Mouse (Mus musculus): ENCODE results near the gene Slco3a1. TPM values are rescaled to one million over a fixed set of nuclear protein-coding genes. Genes with fewer than 3 reads are reported as not detected.

Slco3a1 gene
- polyA plus RNA-seq, 1 experiment from 2014 or later, result 10.4 TPM

GRCm38 (mm10) chr7:74347026-74347425, 207.6 kb downstream of the Slco3a1 start:
- Histone ChIP-seq H3K9me3 (ENCODE audit: control insufficient read depth, low read length) (no peaks in the 10 kb centered on the region), H3K27ac (ENCODE audit: low read depth, low read length) (no peak overlapping the region), H3K4me2 (replicated peaks; ENCODE audit: low read depth, low read length) (no peak overlapping the region), H3K4me1 (replicated peaks; ENCODE audit: control insufficient read depth, insufficient read depth, low read length) (no peaks in the 10 kb centered on the region), H3K27me3 (ENCODE audit: control insufficient read depth, insufficient read depth, low read length) (no peaks in the 10 kb centered on the region), H3K4me3 (ENCODE audit: low read depth, low read length) (no peak overlapping the region), H3K9ac (ENCODE audit: low read depth, low read length) (no peak overlapping the region), H3K36me3 (ENCODE audit: control insufficient read depth, insufficient read depth, low read length) (no peaks in the 10 kb centered on the region)
- DNase-seq (ENCODE audit: low spot score), result no peak
- ATAC-seq (ENCODE audit: low FRiP score), result no peak
- WGBS, result 83% methylated on average over 9 of the region's 9 CpGs

GRCm38 (mm10) chr7:74346451-74346850, 208.1 kb downstream of the Slco3a1 start:
- Histone ChIP-seq H3K27me3 (ENCODE audit: control insufficient read depth, insufficient read depth, low read length) (no peaks in the 10 kb centered on the region), H3K9ac (ENCODE audit: low read depth, low read length) (no peak overlapping the region), H3K36me3 (ENCODE audit: control insufficient read depth, insufficient read depth, low read length) (no peaks in the 10 kb centered on the region), H3K9me3 (ENCODE audit: control insufficient read depth, low read length) (no peaks in the 10 kb centered on the region), H3K4me3 (ENCODE audit: low read depth, low read length) (no peak overlapping the region), H3K4me1 (replicated peaks; ENCODE audit: control insufficient read depth, insufficient read depth, low read length) (no peaks in the 10 kb centered on the region), H3K27ac (ENCODE audit: low read depth, low read length) (no peak overlapping the region), H3K4me2 (replicated peaks; ENCODE audit: low read depth, low read length) (no peak overlapping the region)
- no peak for DNase-seq (ENCODE audit: low spot score)
- ATAC-seq (ENCODE audit: low FRiP score), result 0 out of 2 replicates have a peak, but pooled peaks have one; percentile 30
- 59% methylated on average over 3 of the region's 3 CpGs for WGBS

- Histone ChIP-seq H3K27me3 (ENCODE audit: control insufficient read depth, insufficient read depth, low read length) (no peaks in the 10 kb centered on the region), H3K4me1 (replicated peaks; ENCODE audit: control insufficient read depth, insufficient read depth, low read length) (no peaks in the 10 kb centered on the region), H3K27ac (ENCODE audit: low read depth, low read length) (no peak overlapping the region), H3K4me2 (replicated peaks; ENCODE audit: low read depth, low read length) (no peak overlapping the region), H3K4me3 (ENCODE audit: low read depth, low read length) (no peak overlapping the region), H3K36me3 (ENCODE audit: control insufficient read depth, insufficient read depth, low read length) (no peaks in the 10 kb centered on the region), H3K9ac (ENCODE audit: low read depth, low read length) (no peak overlapping the region), H3K9me3 (ENCODE audit: control insufficient read depth, low read length) (no peaks in the 10 kb centered on the region)
- WGBS, result 51% methylated on average over 4 of the region's 4 CpGs
- no peak for DNase-seq (ENCODE audit: low spot score)
- no peak for ATAC-seq (ENCODE audit: low FRiP score)
These were observed 213.3 kb downstream of the Slco3a1 start for GRCm38 (mm10) chr7:74341149-74341805.

GRCm38 (mm10) chr7:74340419-74340954, 214.1 kb downstream of the Slco3a1 start:
- Histone ChIP-seq H3K27me3 (ENCODE audit: control insufficient read depth, insufficient read depth, low read length) (no peaks in the 10 kb centered on the region), H3K36me3 (ENCODE audit: control insufficient read depth, insufficient read depth, low read length) (no peaks in the 10 kb centered on the region), H3K4me1 (replicated peaks; ENCODE audit: control insufficient read depth, insufficient read depth, low read length) (no peaks in the 10 kb centered on the region), H3K9ac (ENCODE audit: low read depth, low read length) (no peak overlapping the region), H3K9me3 (ENCODE audit: control insufficient read depth, low read length) (no peaks in the 10 kb centered on the region), H3K4me2 (replicated peaks; ENCODE audit: low read depth, low read length) (no peak overlapping the region), H3K4me3 (ENCODE audit: low read depth, low read length) (no peak overlapping the region), H3K27ac (ENCODE audit: low read depth, low read length) (no peak overlapping the region)
- ATAC-seq (ENCODE audit: low FRiP score), result no peak
- no peak for DNase-seq (ENCODE audit: low spot score)
- 88% methylated on average over 8 of the region's 8 CpGs for WGBS

GRCm38 (mm10) chr7:74337677-74338420, 216.7 kb downstream of the Slco3a1 start:
- no peak overlapping the region for H3K4me3 ChIP-seq (ENCODE audit: low read depth, low read length)
- H3K4me2 ChIP-seq (replicated peaks; ENCODE audit: low read depth, low read length), result no peak overlapping the region
- no peak for ATAC-seq (ENCODE audit: low FRiP score)
- no peak for DNase-seq (ENCODE audit: low spot score)
- no peaks in the 10 kb centered on the region for H3K36me3 ChIP-seq (ENCODE audit: control insufficient read depth, insufficient read depth, low read length)
- 84% methylated on average over 6 of the region's 6 CpGs for WGBS
- no peaks in the 10 kb centered on the region for H3K4me1 ChIP-seq (replicated peaks; ENCODE audit: control insufficient read depth, insufficient read depth, low read length)
- H3K27me3 ChIP-seq (ENCODE audit: control insufficient read depth, insufficient read depth, low read length), result no peaks in the 10 kb centered on the region
- no peaks in the 10 kb centered on the region for H3K9me3 ChIP-seq (ENCODE audit: control insufficient read depth, low read length)
- no peak overlapping the region for H3K9ac ChIP-seq (ENCODE audit: low read depth, low read length)
- H3K27ac ChIP-seq (ENCODE audit: low read depth, low read length), result no peak overlapping the region

GRCm38 (mm10) chr7:74332323-74332722, 222.3 kb downstream of the Slco3a1 start:
- H3K36me3 ChIP-seq (ENCODE audit: control insufficient read depth, insufficient read depth, low read length), result no peaks in the 10 kb centered on the region
- no peaks in the 10 kb centered on the region for H3K27me3 ChIP-seq (ENCODE audit: control insufficient read depth, insufficient read depth, low read length)
- DNase-seq (ENCODE audit: low spot score), result no peak
- H3K9ac ChIP-seq (ENCODE audit: low read depth, low read length), result no peak overlapping the region
- 78% methylated on average over 3 of the region's 3 CpGs for WGBS
- H3K9me3 ChIP-seq (ENCODE audit: control insufficient read depth, low read length), result no peaks in the 10 kb centered on the region
- no peaks in the 10 kb centered on the region for H3K4me1 ChIP-seq (replicated peaks; ENCODE audit: control insufficient read depth, insufficient read depth, low read length)
- H3K4me2 ChIP-seq (replicated peaks; ENCODE audit: low read depth, low read length), result no peak overlapping the region
- ATAC-seq (ENCODE audit: low FRiP score), result no peak
- H3K27ac ChIP-seq (ENCODE audit: low read depth, low read length), result no peak overlapping the region
- no peak overlapping the region for H3K4me3 ChIP-seq (ENCODE audit: low read depth, low read length)

GRCm38 (mm10) chr7:74330858-74331726, 223.5 kb downstream of the Slco3a1 start:
- Histone ChIP-seq H3K9me3 (ENCODE audit: control insufficient read depth, low read length) (no peaks in the 10 kb centered on the region), H3K27ac (ENCODE audit: low read depth, low read length) (no peak overlapping the region), H3K4me3 (ENCODE audit: low read depth, low read length) (no peak overlapping the region), H3K36me3 (ENCODE audit: control insufficient read depth, insufficient read depth, low read length) (no peaks in the 10 kb centered on the region), H3K4me2 (replicated peaks; ENCODE audit: low read depth, low read length) (no peak overlapping the region), H3K9ac (ENCODE audit: low read depth, low read length) (no peak overlapping the region), H3K4me1 (replicated peaks; ENCODE audit: control insufficient read depth, insufficient read depth, low read length) (no peaks in the 10 kb centered on the region), H3K27me3 (ENCODE audit: control insufficient read depth, insufficient read depth, low read length) (no peaks in the 10 kb centered on the region)
- ATAC-seq (ENCODE audit: low FRiP score) (0 out of 2 replicates have a peak, but pooled peaks have one; percentile 27), DNase-seq (ENCODE audit: low spot score) (no peak)
- 56% methylated on average over 7 of the region's 7 CpGs for WGBS

- H3K36me3 ChIP-seq (ENCODE audit: control insufficient read depth, insufficient read depth, low read length), result no peaks in the 10 kb centered on the region
- H3K9me3 ChIP-seq (ENCODE audit: control insufficient read depth, low read length), result no peaks in the 10 kb centered on the region
- DNase-seq (ENCODE audit: low spot score), result no peak
- H3K4me1 ChIP-seq (replicated peaks; ENCODE audit: control insufficient read depth, insufficient read depth, low read length), result no peaks in the 10 kb centered on the region
- 69% methylated on average over 7 of the region's 7 CpGs for WGBS
- 0 out of 2 replicates have a peak, but pooled peaks have one; percentile 40 for ATAC-seq (ENCODE audit: low FRiP score)
- no peaks in the 10 kb centered on the region for H3K27me3 ChIP-seq (ENCODE audit: control insufficient read depth, insufficient read depth, low read length)
- no peak overlapping the region for H3K9ac ChIP-seq (ENCODE audit: low read depth, low read length)
- no peak overlapping the region for H3K4me2 ChIP-seq (replicated peaks; ENCODE audit: low read depth, low read length)
- H3K27ac ChIP-seq (ENCODE audit: low read depth, low read length), result no peak overlapping the region
- H3K4me3 ChIP-seq (ENCODE audit: low read depth, low read length), result no peak overlapping the region
These were observed 224.3 kb downstream of the Slco3a1 start for GRCm38 (mm10) chr7:74330117-74330857.

All from hindbrain, embryonic 11.5 days (tissue).